Mouse (Mus musculus): ENCODE measurements at regions not wholly inside any gene's neighbourhood (a gene's known extent, or its start where the extent isn't known, plus 50 kb on each side); places are given as distances from the start of the nearest gene placed in this dataset.

GRCm38 (mm10) chr10:43634371-43635080, 56.4 kb downstream of the Cd24a start:
- Histone ChIP-seq H3K27ac (no peak overlapping the region), H3K4me3 (no peak overlapping the region)
- no peak for DNase-seq (ENCODE audit: low spot score in 2 of 2)
- no peak for TF ChIP-seq CTCF (conservative IDR thresholded peaks at IDR 0.05)

- no peak for DNase-seq (ENCODE audit: low spot score in 2 of 2)
- Histone ChIP-seq H3K4me3 (no peak overlapping the region), H3K27ac (no peak overlapping the region)
- no peak for TF ChIP-seq CTCF (conservative IDR thresholded peaks at IDR 0.05)
These were observed 63.3 kb downstream of the Cd24a start for GRCm38 (mm10) chr10:43641169-43641945.

GRCm38 (mm10) chr10:43646326-43646725, 68.2 kb downstream of the Cd24a start:
- Histone ChIP-seq H3K4me3 (no peak overlapping the region), H3K27ac (no peak overlapping the region)
- no peak for TF ChIP-seq CTCF (conservative IDR thresholded peaks at IDR 0.05)
- no peak for DNase-seq (ENCODE audit: low spot score in 2 of 2)

GRCm38 (mm10) chr10:43646965-43647364, 68.9 kb downstream of the Cd24a start:
- TF ChIP-seq CTCF (conservative IDR thresholded peaks at IDR 0.05) = no peak
- DNase-seq (ENCODE audit: low spot score in 2 of 2) = no peak
- H3K4me3 ChIP-seq = no peak overlapping the region
- no peak overlapping the region for H3K27ac ChIP-seq

- no peak for DNase-seq (ENCODE audit: low spot score in 2 of 2)
These were observed 70.1 kb downstream of the Cd24a start for GRCm38 (mm10) chr10:43648186-43648585.

GRCm38 (mm10) chr10:43648815-43649447, 70.8 kb downstream of the Cd24a start:
- no peak overlapping the region for H3K4me3 ChIP-seq
- TF ChIP-seq CTCF (conservative IDR thresholded peaks at IDR 0.05) = no peak
- DNase-seq (ENCODE audit: low spot score in 2 of 2) = no peak
- no peak overlapping the region for H3K27ac ChIP-seq

More at GRCm38 (mm10) chr10:43648186-43648585, 70.1 kb downstream of the Cd24a start:
- no peak for TF ChIP-seq CTCF (conservative IDR thresholded peaks at IDR 0.05)
- Histone ChIP-seq H3K4me3 (no peak overlapping the region), H3K27ac (no peak overlapping the region)

- Histone ChIP-seq H3K4me3 (no peak overlapping the region), H3K27ac (no peak overlapping the region)
- no peak for TF ChIP-seq CTCF (conservative IDR thresholded peaks at IDR 0.05)
- DNase-seq (ENCODE audit: low spot score in 2 of 2) = no peak
These were observed 72.4 kb downstream of the Cd24a start for GRCm38 (mm10) chr10:43650449-43650848.

- Histone ChIP-seq H3K4me3 (no peak overlapping the region), H3K27ac (no peak overlapping the region)
- TF ChIP-seq CTCF (conservative IDR thresholded peaks at IDR 0.05) = no peak
- DNase-seq (ENCODE audit: low spot score in 2 of 2) = no peak
These were observed 73.4 kb downstream of the Cd24a start for GRCm38 (mm10) chr10:43651505-43651904.

GRCm38 (mm10) chr10:43651915-43652314, 73.8 kb downstream of the Cd24a start:
- Histone ChIP-seq H3K4me3 (no peak overlapping the region), H3K27ac (no peak overlapping the region)
- TF ChIP-seq CTCF (conservative IDR thresholded peaks at IDR 0.05) = no peak
- DNase-seq (ENCODE audit: low spot score in 2 of 2) = no peak

- no peak overlapping the region for H3K27ac ChIP-seq
- H3K4me3 ChIP-seq = no peak overlapping the region
- DNase-seq (ENCODE audit: low spot score in 2 of 2) = no peak
- no peak for TF ChIP-seq CTCF (conservative IDR thresholded peaks at IDR 0.05)
These were observed 77.1 kb downstream of the Cd24a start for GRCm38 (mm10) chr10:43655082-43655671.

- no peak overlapping the region for H3K27ac ChIP-seq
- no peak overlapping the region for H3K4me3 ChIP-seq
- TF ChIP-seq CTCF (conservative IDR thresholded peaks at IDR 0.05) = no peak
- no peak for DNase-seq (ENCODE audit: low spot score in 2 of 2)
These were observed 77.6 kb downstream of the Cd24a start for GRCm38 (mm10) chr10:43655680-43656079.

- no peak overlapping the region for H3K27ac ChIP-seq
- DNase-seq (ENCODE audit: low spot score in 2 of 2) = no peak
- no peak overlapping the region for H3K4me3 ChIP-seq
- TF ChIP-seq CTCF (conservative IDR thresholded peaks at IDR 0.05) = no peak
These were observed 78.1 kb downstream of the Cd24a start for GRCm38 (mm10) chr10:43656207-43656606.
